Mouse (Mus musculus) olfactory bulb, adult 2 months (tissue): ENCODE data around the gene Rhot2.

Source experiments
- CTCF ChIP-seq: fragments of 200-500 bp; IDR thresholded peaks from 2 replicates; pipeline ENCODE4 v1.5.1; 2012; ENCODE audit warnings: low read depth, mild to moderate bottlenecking, low read length, moderate library complexity; ENCODE audit not compliant: insufficient read depth
- POLR2A ChIP-seq: fragments of 200-500 bp; IDR thresholded peaks from 2 replicates; pipeline ENCODE4 v1.6.1; 2012; ENCODE audit warnings: mild to moderate bottlenecking, low read depth, low read length, moderate library complexity; ENCODE audit not compliant: insufficient read depth

- TF ChIP-seq CTCF (no peak), POLR2A (no peak)
Observed at GRCm38 (mm10) chr17:25877741-25878610, 33.3 kb upstream of the Rhot2 start.
